Mouse (Mus musculus) intestine, embryonic 14.5 days (tissue): ENCODE measurements around the gene Xpo6. TPM values are rescaled to one million over a fixed set of nuclear protein-coding genes. Genes with fewer than 3 reads are reported as not detected.

Experiments used
- ATAC-seq: fragments of 200-750 bp; cut with Nextera tagmentation; replicated peaks from 2 replicates; pipeline ENCODE4 v1.8.0; 2017; ENCODE audit warnings: low read depth, moderate number of reproducible peaks, moderate TSS enrichment, moderate library complexity; ENCODE audit not compliant: low FRiP score, low TSS enrichment
- DNase-seq: peaks from one replicate; pipeline ENCODE4 v3.0.0-alpha.2; 2018; ENCODE audit warnings: low spot score
- H3K27ac ChIP-seq: fragments of 300-500 bp; sonication (generic); 2 replicates; pipeline ENCODE4 v1.5.1; 2014; ENCODE audit warnings: low read depth, mild to moderate bottlenecking, control low read depth
- H3K27me3 ChIP-seq: fragments of 300-500 bp; sonication (generic); replicated peaks from 2 replicates; pipeline ENCODE4 v1.6.1; 2014; ENCODE audit warnings: low read length, control low read depth; ENCODE audit not compliant: control insufficient read depth, insufficient read depth
- H3K36me3 ChIP-seq: fragments of 300-500 bp; sonication (generic); 2 replicates; pipeline ENCODE4 v1.6.1; 2014; ENCODE audit warnings: low read length, control low read depth; ENCODE audit not compliant: control insufficient read depth, insufficient read depth
- H3K4me1 ChIP-seq: fragments of 300-500 bp; sonication (generic); replicated peaks from 2 replicates; pipeline ENCODE4 v1.6.1; 2014; ENCODE audit warnings: low read length, control low read depth, mixed read lengths; ENCODE audit not compliant: control insufficient read depth, insufficient read depth
- H3K4me2 ChIP-seq: fragments of 300-500 bp; sonication (generic); 2 replicates; pipeline ENCODE4 v1.6.1; 2014; ENCODE audit warnings: low read length
- H3K4me3 ChIP-seq: fragments of 300-500 bp; sonication (generic); 2 replicates; pipeline ENCODE4 v1.5.1; 2014; ENCODE audit warnings: low read depth, low read length, control low read depth, mixed read lengths
- H3K9ac ChIP-seq: fragments of 300-500 bp; sonication (generic); 2 replicates; pipeline ENCODE4 v1.6.1; 2014; ENCODE audit warnings: mild to moderate bottlenecking, low read length
- H3K9me3 ChIP-seq: fragments of 300-500 bp; sonication (generic); 2 replicates; pipeline ENCODE4 v1.6.1; 2016; ENCODE audit warnings: low read length, control low read depth; ENCODE audit not compliant: control insufficient read depth
- WGBS: fragments of 180-500 bp; shearing (Covaris S2); extraction: QIAGEN DNeasy Blood & Tissue Kit; methylation state at CpG from one replicate; pipeline ENCODE4 v1.1.7; 2014; 5-methylcytosine and 5-hydroxymethylcytosine counted together
- polyA plus RNA-seq: library from polyadenylated mRNA; unstranded; fragments of >200 nt; fragmentation: Nextera tagmentation; extraction: Ambion mirVana; gene quantifications from 2 replicates; pipeline ENCODE4 v1.2.1, GENCODE M21; 2014

The Xpo6 gene
- polyA plus RNA-seq, 1 experiment from 2014 or later, result 67.7 TPM

- Histone ChIP-seq H3K9ac (no peak overlapping the region), H3K27ac (no peak overlapping the region), H3K4me3 (no peak overlapping the region), H3K27me3 (peaks cover 22% of the 10 kb centered on the region), H3K36me3 (no peaks in the 10 kb centered on the region), H3K4me1 (no peaks in the 10 kb centered on the region), H3K4me2 (no peak overlapping the region), H3K9me3 (no peaks in the 10 kb centered on the region)
- no peak for DNase-seq
- 89% methylated on average over 1 of the region's 1 CpGs for WGBS
- no peak for ATAC-seq
Observed at GRCm38 (mm10) chr7:126076935-126077334, 123.4 kb downstream of the Xpo6 start.

GRCm38 (mm10) chr7:126075058-126075457, 125.2 kb downstream of the Xpo6 start:
- no peak overlapping the region for H3K4me3 ChIP-seq
- DNase-seq (no peak), ATAC-seq (no peak)
- peaks cover 3% of the 10 kb centered on the region for H3K27me3 ChIP-seq
- H3K36me3 ChIP-seq, result no peaks in the 10 kb centered on the region
- H3K27ac ChIP-seq, result no peak overlapping the region
- no peak overlapping the region for H3K9ac ChIP-seq
- no peaks in the 10 kb centered on the region for H3K4me1 ChIP-seq
- no peak overlapping the region for H3K4me2 ChIP-seq
- H3K9me3 ChIP-seq, result no peaks in the 10 kb centered on the region
- WGBS, result 47% methylated on average over 9 of the region's 9 CpGs

DNA sequence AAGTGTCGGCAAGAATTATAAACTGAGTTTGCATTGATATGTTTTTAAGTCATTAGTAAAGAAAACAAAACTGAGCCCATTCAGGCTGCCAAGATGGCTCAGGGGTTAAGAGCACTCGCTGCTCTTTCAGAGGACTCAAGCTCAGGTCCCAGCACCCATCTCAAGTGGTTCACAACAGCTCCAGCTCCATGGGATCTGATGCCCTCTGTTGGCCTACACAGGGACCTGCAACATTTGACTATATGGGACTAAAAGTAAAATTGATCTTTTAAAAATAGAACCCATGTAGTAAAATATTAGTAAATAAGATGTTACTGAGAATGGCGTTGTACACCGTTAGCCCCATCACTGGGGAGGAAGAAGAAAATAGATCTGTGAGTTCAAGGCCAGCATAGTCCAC, 130.0 kb downstream of the Xpo6 start:
- Histone ChIP-seq H3K9me3 (no peaks in the 10 kb centered on the region), H3K4me3 (no peak overlapping the region), H3K27me3 (no peaks in the 10 kb centered on the region), H3K27ac (no peak overlapping the region), H3K4me1 (no peaks in the 10 kb centered on the region), H3K4me2 (no peak overlapping the region), H3K9ac (no peak overlapping the region), H3K36me3 (no peaks in the 10 kb centered on the region)
- DNase-seq, result no peak
- no peak for ATAC-seq
- 85% methylated on average over 4 of the region's 4 CpGs for WGBS

DNA sequence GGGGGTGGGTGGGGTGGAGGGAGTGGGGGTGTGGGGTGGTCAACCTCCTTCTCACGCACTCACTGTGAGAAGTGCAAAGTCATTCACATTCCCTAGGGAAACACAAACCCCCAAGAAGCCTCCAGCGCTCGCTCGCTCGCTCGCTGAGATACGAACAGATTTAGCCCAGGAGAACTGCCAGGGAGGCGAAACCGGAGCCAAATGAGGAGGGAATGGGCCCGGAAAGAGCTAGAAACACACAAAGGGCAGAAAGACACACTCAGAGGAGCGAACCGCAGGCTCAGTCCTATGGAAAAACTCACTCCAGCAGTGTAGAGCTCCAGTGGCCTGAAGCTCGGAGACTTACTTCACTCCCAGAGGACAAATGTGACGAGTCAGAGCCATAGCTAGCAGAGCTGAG, 133.5 kb downstream of the Xpo6 start:
- Histone ChIP-seq H3K27ac (no peak overlapping the region), H3K4me1 (no peaks in the 10 kb centered on the region), H3K9me3 (peaks cover 4% of the 10 kb centered on the region), H3K9ac (no peak overlapping the region), H3K4me3 (no peak overlapping the region), H3K36me3 (no peaks in the 10 kb centered on the region), H3K27me3 (no peaks in the 10 kb centered on the region), H3K4me2 (no peak overlapping the region)
- 62% methylated on average over 14 of the region's 14 CpGs for WGBS
- DNase-seq (no peak), ATAC-seq (no peak)

DNA sequence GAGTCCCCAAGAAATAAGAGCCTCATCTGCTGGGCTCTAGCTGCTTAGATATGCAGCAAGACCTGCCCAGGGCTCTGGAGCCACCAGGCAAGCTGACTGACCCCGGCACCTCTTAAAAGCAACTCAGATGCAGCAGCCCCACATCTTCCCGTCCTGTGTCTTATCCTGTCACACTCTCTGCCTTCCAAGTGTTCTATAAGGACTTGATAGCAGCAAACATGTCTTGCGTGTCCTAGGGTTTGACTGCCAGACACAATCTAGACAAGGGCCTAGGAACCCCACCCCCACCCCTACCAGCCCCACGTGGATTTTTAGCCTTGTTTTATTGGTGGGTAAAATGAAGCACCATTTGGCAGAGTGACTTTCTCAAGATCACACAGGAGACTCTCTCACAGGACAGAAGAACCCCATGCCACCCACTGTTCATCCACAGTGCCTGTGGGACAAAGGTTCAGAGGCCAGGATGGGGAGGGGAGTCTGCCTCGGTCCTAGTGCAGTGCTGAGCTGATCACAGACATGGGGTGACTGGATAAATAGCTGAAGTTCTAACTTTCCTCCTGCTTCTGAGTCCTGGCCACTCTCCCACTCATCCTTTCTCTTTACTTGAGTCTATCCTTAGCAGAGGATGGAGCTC, 134.9 kb downstream of the Xpo6 start:
- H3K4me3 ChIP-seq, result no peak overlapping the region
- no peaks in the 10 kb centered on the region for H3K36me3 ChIP-seq
- WGBS, result 72% methylated on average over 5 of the region's 5 CpGs
- no peak overlapping the region for H3K9ac ChIP-seq
- no peak for DNase-seq
- no peaks in the 10 kb centered on the region for H3K27me3 ChIP-seq
- no peak overlapping the region for H3K4me2 ChIP-seq
- H3K27ac ChIP-seq, result no peak overlapping the region
- peaks cover 4% of the 10 kb centered on the region for H3K9me3 ChIP-seq
- no peaks in the 10 kb centered on the region for H3K4me1 ChIP-seq
- ATAC-seq, result no peak

- H3K4me3 ChIP-seq, result no peak overlapping the region
- DNase-seq (no peak), ATAC-seq (no peak)
- H3K9me3 ChIP-seq, result peaks cover 4% of the 10 kb centered on the region
- 67% methylated on average over 4 of the region's 4 CpGs for WGBS
- no peaks in the 10 kb centered on the region for H3K36me3 ChIP-seq
- no peak overlapping the region for H3K4me2 ChIP-seq
- no peak overlapping the region for H3K27ac ChIP-seq
- peaks cover 8% of the 10 kb centered on the region; the same call in 1 of the 2 replicates for H3K4me1 ChIP-seq
- H3K27me3 ChIP-seq, result no peaks in the 10 kb centered on the region
- no peak overlapping the region for H3K9ac ChIP-seq
Observed at GRCm38 (mm10) chr7:126062228-126062627, 138.1 kb downstream of the Xpo6 start.

DNA sequence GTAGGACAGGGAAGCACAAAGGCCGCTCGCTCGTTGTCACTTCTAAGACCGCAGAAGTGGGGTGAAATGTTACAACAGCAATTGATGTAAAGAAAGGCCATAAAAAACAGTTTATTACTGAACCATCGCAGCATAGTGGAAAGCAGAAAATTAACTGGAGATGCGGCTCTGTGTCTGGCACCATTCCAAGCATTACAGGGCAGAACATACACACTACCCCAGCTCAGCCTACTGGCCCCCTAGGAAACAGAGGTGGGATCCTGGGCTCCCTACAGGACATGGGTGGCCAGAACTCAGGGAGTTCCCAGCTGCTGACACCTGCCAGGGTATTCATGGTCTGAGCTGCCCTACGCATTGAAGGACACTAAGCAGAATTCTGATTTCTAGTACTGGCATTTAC, 141.4 kb downstream of the Xpo6 start:
- Histone ChIP-seq H3K4me2 (no peak overlapping the region), H3K4me3 (no peak overlapping the region), H3K27me3 (no peaks in the 10 kb centered on the region), H3K9me3 (no peaks in the 10 kb centered on the region), H3K4me1 (peaks cover 8% of the 10 kb centered on the region; the same call in 1 of the 2 replicates), H3K36me3 (no peaks in the 10 kb centered on the region), H3K9ac (no peak overlapping the region), H3K27ac (no peak overlapping the region)
- WGBS, result 38% methylated on average over 7 of the region's 7 CpGs
- no peak for ATAC-seq
- DNase-seq, result no peak

- WGBS, result 49% methylated on average over 10 of the region's 10 CpGs
- Histone ChIP-seq H3K36me3 (no peaks in the 10 kb centered on the region), H3K27ac (no peak overlapping the region), H3K4me3 (no peak overlapping the region), H3K27me3 (no peaks in the 10 kb centered on the region), H3K9ac (no peak overlapping the region), H3K9me3 (no peaks in the 10 kb centered on the region), H3K4me1 (peaks cover 8% of the 10 kb centered on the region; the same call in 1 of the 2 replicates), H3K4me2 (no peak overlapping the region)
- DNase-seq (no peak), ATAC-seq (no peak)
Observed at GRCm38 (mm10) chr7:126057332-126057914, 142.9 kb downstream of the Xpo6 start.

GRCm38 (mm10) chr7:126054574-126054973, 145.7 kb downstream of the Xpo6 start:
- 59% methylated on average over 6 of the region's 6 CpGs for WGBS
- peaks cover 8% of the 10 kb centered on the region; the same call in 1 of the 2 replicates for H3K4me1 ChIP-seq
- H3K9me3 ChIP-seq, result no peaks in the 10 kb centered on the region
- no peaks in the 10 kb centered on the region for H3K36me3 ChIP-seq
- ATAC-seq, result no peak
- H3K4me3 ChIP-seq, result no peak overlapping the region
- DNase-seq, result no peak
- no peak overlapping the region for H3K4me2 ChIP-seq
- no peak overlapping the region for H3K27ac ChIP-seq
- H3K9ac ChIP-seq, result no peak overlapping the region
- no peaks in the 10 kb centered on the region for H3K27me3 ChIP-seq
